Mouse (Mus musculus) brain, embryonic 14.5 days (tissue): ENCODE measurements around the gene Art4.

Experiments used
- CTCF ChIP-seq: fragments of 200-500 bp; IDR thresholded peaks from 2 replicates; pipeline ENCODE4 v1.5.1; 2012; ENCODE audit warnings: inconsistent platforms, mild to moderate bottlenecking, moderate library complexity, borderline replicate concordance; ENCODE audit not compliant: insufficient read depth, insufficient read length; ENCODE audit errors: extremely low read depth
- POLR2A ChIP-seq: fragments of 200-500 bp; IDR thresholded peaks from 2 replicates; pipeline ENCODE4 v1.6.1; 2012; ENCODE audit warnings: mild to moderate bottlenecking, inconsistent platforms, borderline replicate concordance; ENCODE audit not compliant: poor library complexity, insufficient read depth, insufficient read length, severe bottlenecking; ENCODE audit errors: extremely low read depth

GRCm38 (mm10) chr6:136901010-136901409 lies 43.5 kb upstream of the Art4 start:
- TF ChIP-seq POLR2A, result no peak
- no peak for TF ChIP-seq CTCF
